19 mouse cellular contexts compared by ENCODE assay signal in genomic region chr4:46868921-46869320, GRCm38 (mm10).
A peak's percentile ranks its signal among the peaks of the same experiment; 100 is the strongest.
DNase-seq lines count a peak whose midpoint lies in the region; ATAC-seq and TF ChIP-seq lines count a peak whose summit lies in the region.
"Had no signal": no experiment of that assay in that cellular context is flagged by ENCODE, and none has a peak within 500 bp of the region (broad histone marks: within the 10 kb centered on the region; RNA-seq: fewer than 3 reads in every experiment).

No protein-coding gene starts in this region.

- no peaks in the 10 kb centered on the region for H3K9me3 ChIP-seq in hindbrain, postnatal 0 days (ENCODE audit: low read length)
- H3K9me3 ChIP-seq in hindbrain, embryonic 11.5 days (ENCODE audit: control insufficient read depth, low read length) = no peaks in the 10 kb centered on the region
- no peaks in the 10 kb centered on the region for H3K9me3 ChIP-seq in kidney, embryonic 14.5 days (ENCODE audit: control insufficient read depth, low read length)
- no peaks in the 10 kb centered on the region for H3K9me3 ChIP-seq in liver, embryonic 11.5 days (ENCODE audit: control insufficient read depth, low read length)
- H3K9me3 ChIP-seq: embryonic facial prominence, embryonic 12.5 days; embryonic facial prominence, embryonic 15.5 days; hindbrain, embryonic 15.5 days had no signal

- H3K4me1 ChIP-seq in hindbrain, postnatal 0 days (ENCODE audit: insufficient read depth, low read length) = peaks cover 5% of the 10 kb centered on the region
- H3K4me1 ChIP-seq in hindbrain, embryonic 11.5 days (replicated peaks; ENCODE audit: control insufficient read depth, insufficient read depth, low read length) = no peaks in the 10 kb centered on the region; the same call in 1 of the 2 replicates
- H3K4me1 ChIP-seq in kidney, adult 2 months (ENCODE audit: control insufficient read depth, insufficient read depth, low read length) = peaks cover 15% of the 10 kb centered on the region
- H3K4me1 ChIP-seq in kidney, embryonic 14.5 days (ENCODE audit: control insufficient read depth, insufficient read depth, low read length) = no peaks in the 10 kb centered on the region
- H3K4me1 ChIP-seq in liver, adult 2 months (ENCODE audit: control insufficient read depth, insufficient read depth, low read length) = peaks cover 28% of the 10 kb centered on the region
- no peaks in the 10 kb centered on the region for H3K4me1 ChIP-seq in liver, embryonic 11.5 days (replicated peaks; ENCODE audit: control insufficient read depth, insufficient read depth, low read length)
- H3K4me1 ChIP-seq in brown adipose tissue, adult 24 weeks (ENCODE audit: control insufficient read depth, insufficient read depth, insufficient read length, low read length) = peaks cover 11% of the 10 kb centered on the region; the same call in 1 of the 2 replicates
- H3K4me1 ChIP-seq: embryonic facial prominence, embryonic 15.5 days had no signal

- H3K27ac ChIP-seq in hindbrain, postnatal 0 days = peak overlapping the region; percentile 15; the same call in 1 of the 2 replicates
- no peak overlapping the region for H3K27ac ChIP-seq in hindbrain, embryonic 11.5 days (ENCODE audit: low read depth, low read length)
- H3K27ac ChIP-seq in kidney, adult 2 months (ENCODE audit: insufficient read depth, low read depth, low read length) = peak overlapping the region; percentile 26; the same call in 1 of the 2 replicates
- H3K27ac ChIP-seq in kidney, embryonic 14.5 days (ENCODE audit: low read depth, low read length) = no peak overlapping the region
- H3K27ac ChIP-seq in liver, adult 2 months (replicated peaks; ENCODE audit: insufficient read depth, low read depth, low read length) = peak overlapping the region; percentile 64
- H3K27ac ChIP-seq in liver, embryonic 11.5 days (ENCODE audit: low read depth, low read length) = no peak overlapping the region
- peak overlapping the region; percentile 67 for H3K27ac ChIP-seq in brown adipose tissue, adult 24 weeks (replicated peaks; ENCODE audit: low read depth, low read length)
- H3K27ac ChIP-seq: embryonic facial prominence, embryonic 12.5 days; embryonic facial prominence, embryonic 15.5 days; gastrocnemius, adult 2 months; hindbrain, embryonic 15.5 days had no signal

- H3K79me2 ChIP-seq in liver, adult 2 months (ENCODE audit: control insufficient read depth, insufficient read depth, low read length) = no peaks in the 10 kb centered on the region

- no peak for ATAC-seq in hindbrain, postnatal 0 days
- no peak for ATAC-seq in hindbrain, embryonic 11.5 days (ENCODE audit: low FRiP score)
- no peak for ATAC-seq in kidney, embryonic 14.5 days (ENCODE audit: low FRiP score, low TSS enrichment)
- ATAC-seq in liver, embryonic 11.5 days (replicated peaks; ENCODE audit: low FRiP score) = no peak
- ATAC-seq: CD4-positive, CD25-positive, alpha-beta regulatory T cell, adult 4 months; forebrain, embryonic 14.5 days; forebrain, postnatal 0 days had no signal

- H3K4me2 ChIP-seq in hindbrain, postnatal 0 days (ENCODE audit: low read depth, low read length) = no peak overlapping the region
- H3K4me2 ChIP-seq in hindbrain, embryonic 11.5 days (replicated peaks; ENCODE audit: low read depth, low read length) = no peak overlapping the region
- H3K4me2 ChIP-seq in kidney, embryonic 14.5 days (replicated peaks; ENCODE audit: low read depth, low read length) = no peak overlapping the region
- H3K4me2 ChIP-seq in liver, embryonic 11.5 days = no peak overlapping the region
- H3K4me2 ChIP-seq: embryonic facial prominence, embryonic 12.5 days; embryonic facial prominence, embryonic 15.5 days; heart, embryonic 11.5 days; hindbrain, embryonic 15.5 days had no signal

- no peak for DNase-seq in hindbrain, postnatal 0 days (ENCODE audit: low spot score)
- no peak for DNase-seq in hindbrain, embryonic 11.5 days (ENCODE audit: low spot score)
- DNase-seq in kidney, adult 2 months = peak; percentile 70
- no peak for DNase-seq in liver, adult 2 months (ENCODE audit: extremely low read depth, low read depth, low spot score)
- no peak for DNase-seq in liver, embryonic 11.5 days (ENCODE audit: low spot score)
- no peak for DNase-seq in right cerebral cortex, postnatal 25 days
- DNase-seq: cerebellum, adult 11-12 months; cerebellum, adult 9-10 months; forebrain, postnatal 0 days; gastrocnemius, adult 2 months; heart, adult 11 months had no signal

- H3K4me3 ChIP-seq in hindbrain, postnatal 0 days (ENCODE audit: low read length) = no peak overlapping the region
- H3K4me3 ChIP-seq in hindbrain, embryonic 11.5 days (ENCODE audit: low read depth, low read length) = no peak overlapping the region
- no peak overlapping the region for H3K4me3 ChIP-seq in kidney, adult 2 months (ENCODE audit: insufficient read depth, low read depth, low read length)
- H3K4me3 ChIP-seq in kidney, embryonic 14.5 days (ENCODE audit: low read length) = no peak overlapping the region
- H3K4me3 ChIP-seq in liver, adult 2 months (ENCODE audit: insufficient read depth, low read depth, low read length) = no peak overlapping the region
- H3K4me3 ChIP-seq in liver, embryonic 11.5 days (ENCODE audit: low read depth, low read length) = no peak overlapping the region
- no peak overlapping the region for H3K4me3 ChIP-seq in brown adipose tissue, adult 24 weeks (ENCODE audit: insufficient read depth, low read depth, low read length)
- H3K4me3 ChIP-seq: embryonic facial prominence, embryonic 12.5 days; embryonic facial prominence, embryonic 15.5 days; gastrocnemius, adult 2 months; hindbrain, embryonic 15.5 days had no signal

- no peak overlapping the region for H3K9ac ChIP-seq in hindbrain, postnatal 0 days (replicated peaks; ENCODE audit: low read length)
- H3K9ac ChIP-seq in hindbrain, embryonic 11.5 days (ENCODE audit: low read depth, low read length) = no peak overlapping the region
- no peak overlapping the region for H3K9ac ChIP-seq in kidney, embryonic 14.5 days (ENCODE audit: low read depth, low read length)
- no peak overlapping the region for H3K9ac ChIP-seq in liver, adult 2 months (ENCODE audit: low read depth, low read length)
- no peak overlapping the region for H3K9ac ChIP-seq in liver, embryonic 11.5 days (ENCODE audit: low read depth, low read length)
- H3K9ac ChIP-seq: embryonic facial prominence, embryonic 12.5 days; embryonic facial prominence, embryonic 15.5 days; forebrain, postnatal 0 days; hindbrain, embryonic 15.5 days had no signal

- TF ChIP-seq CTCF in hindbrain, postnatal 0 days (IDR thresholded peaks at IDR 0.05; ENCODE audit: low read depth) = no peak
- no peak for TF ChIP-seq CTCF in kidney, adult 2 months (conservative IDR thresholded peaks at IDR 0.05; ENCODE audit: insufficient read depth, insufficient read length, low read depth, low read length)
- TF ChIP-seq CTCF in liver, adult 2 months (IDR thresholded peaks at IDR 0.05; ENCODE audit: low read depth, low read length) = no peak

- no peaks in the 10 kb centered on the region; the same call in 1 of the 2 replicates for H3K36me3 ChIP-seq in hindbrain, postnatal 0 days (ENCODE audit: insufficient read depth, low read length)
- no peaks in the 10 kb centered on the region for H3K36me3 ChIP-seq in hindbrain, embryonic 11.5 days (ENCODE audit: control insufficient read depth, insufficient read depth, low read length)
- no peaks in the 10 kb centered on the region for H3K36me3 ChIP-seq in kidney, adult 2 months (ENCODE audit: control insufficient read depth, insufficient read depth, low read length)
- no peaks in the 10 kb centered on the region for H3K36me3 ChIP-seq in kidney, embryonic 14.5 days (ENCODE audit: control insufficient read depth, insufficient read depth, low read length)
- no peaks in the 10 kb centered on the region for H3K36me3 ChIP-seq in liver, adult 2 months (ENCODE audit: control insufficient read depth, insufficient read depth, low read length)
- no peaks in the 10 kb centered on the region for H3K36me3 ChIP-seq in liver, embryonic 11.5 days (ENCODE audit: control insufficient read depth, insufficient read depth, low read length)
- H3K36me3 ChIP-seq: embryonic facial prominence, embryonic 12.5 days; embryonic facial prominence, embryonic 15.5 days; hindbrain, embryonic 15.5 days had no signal

- no peaks in the 10 kb centered on the region for H3K27me3 ChIP-seq in hindbrain, postnatal 0 days (ENCODE audit: insufficient read depth, low read length)
- no peaks in the 10 kb centered on the region for H3K27me3 ChIP-seq in hindbrain, embryonic 11.5 days (ENCODE audit: control insufficient read depth, insufficient read depth, low read length)
- H3K27me3 ChIP-seq in kidney, adult 2 months (replicated peaks; ENCODE audit: control insufficient read depth, insufficient read depth, low read length) = no peaks in the 10 kb centered on the region
- no peaks in the 10 kb centered on the region for H3K27me3 ChIP-seq in kidney, embryonic 14.5 days (ENCODE audit: control insufficient read depth, insufficient read depth, low read length)
- no peaks in the 10 kb centered on the region for H3K27me3 ChIP-seq in liver, adult 2 months (ENCODE audit: control insufficient read depth, insufficient read depth, low read length)
- 0 out of 2 replicates have a peak, but pooled peaks cover 5% of the 10 kb centered on the region for H3K27me3 ChIP-seq in liver, embryonic 11.5 days (replicated peaks; ENCODE audit: control insufficient read depth, insufficient read depth, low read length)
- H3K27me3 ChIP-seq: hindbrain, embryonic 15.5 days had no signal

- 79% methylated on average over 3 of the region's 3 CpGs for WGBS in hindbrain, postnatal 0 days
- 88% methylated on average over 3 of the region's 3 CpGs for WGBS in hindbrain, embryonic 11.5 days
- WGBS in kidney, adult 2 months = 55% methylated on average over 3 of the region's 3 CpGs
- WGBS in kidney, embryonic 14.5 days = 86% methylated on average over 3 of the region's 3 CpGs
- 78% methylated on average over 3 of the region's 3 CpGs for WGBS in liver, adult 2 months
- 77% methylated on average over 3 of the region's 3 CpGs for WGBS in liver, embryonic 11.5 days

- no peak for TF ChIP-seq POLR2A in kidney, adult 2 months (IDR thresholded peaks at IDR 0.05; ENCODE audit: low read depth, low read length)
- no peak for TF ChIP-seq POLR2A in liver, adult 2 months (IDR thresholded peaks at IDR 0.05; ENCODE audit: extremely low read depth, insufficient read depth, low read length)

Comparison
In these comparisons a context has a peak if more than half of its experiments do, and no peak if none do; other contexts are left out.
1. H3K27ac ChIP-seq: peak in hindbrain, postnatal 0 days (single experiment), kidney, adult 2 months (single experiment), liver, adult 2 months (single experiment) and brown adipose tissue, adult 24 weeks (single experiment); none in hindbrain, embryonic 11.5 days (single experiment), kidney, embryonic 14.5 days (single experiment) and liver, embryonic 11.5 days (single experiment).